Mouse (Mus musculus): Measurements from ENCODE around the gene Tmem88.
"Not testable (repeated sequence)": the region's sequence is repeated elsewhere in the genome, so short reads cannot be mapped to it uniquely, and the experiment has no call there.

Gene Tmem88

DNA sequence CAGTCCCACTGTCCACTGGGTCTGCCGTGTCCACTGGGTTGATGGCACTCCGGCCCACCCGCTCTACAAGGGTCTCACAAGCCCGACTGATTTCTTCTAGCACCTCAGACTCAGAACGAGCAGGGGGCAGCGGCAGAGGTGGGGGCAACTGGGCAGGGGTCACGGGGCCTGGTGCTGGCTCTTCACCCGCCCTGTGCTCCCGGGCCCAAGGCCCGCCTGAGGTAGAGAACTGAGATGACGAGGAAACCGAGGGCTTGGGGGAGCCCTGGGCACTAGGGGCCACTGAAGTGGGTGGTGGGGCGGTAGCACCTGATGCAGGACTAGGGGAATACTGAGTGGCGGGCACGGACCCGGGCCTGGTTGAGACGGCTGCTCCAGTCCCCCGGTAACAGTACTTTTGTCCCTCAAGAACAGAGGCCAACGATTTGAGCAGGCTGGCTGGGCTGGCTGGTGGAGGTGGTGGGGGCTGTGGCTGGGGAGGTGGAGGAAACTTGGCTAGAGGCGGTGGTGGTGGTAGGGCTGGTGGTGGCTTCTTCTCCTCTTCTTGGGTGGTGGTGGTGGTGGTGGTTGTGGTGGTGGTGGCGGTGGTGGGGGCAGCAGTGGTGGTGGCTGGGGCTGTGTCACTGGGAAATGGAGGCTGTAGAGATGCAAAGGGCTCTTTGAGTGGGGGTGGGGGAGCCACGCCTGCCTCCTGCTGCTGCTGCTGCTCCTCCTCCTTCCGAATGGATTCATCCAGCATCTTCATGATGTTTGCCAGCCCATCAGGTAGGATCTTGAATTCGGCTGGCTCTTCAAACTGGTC lies 6.8 kb upstream of the Tmem88 start:
- no peak for DNase-seq (ENCODE audit: low spot score in 2 of 2)

DNA sequence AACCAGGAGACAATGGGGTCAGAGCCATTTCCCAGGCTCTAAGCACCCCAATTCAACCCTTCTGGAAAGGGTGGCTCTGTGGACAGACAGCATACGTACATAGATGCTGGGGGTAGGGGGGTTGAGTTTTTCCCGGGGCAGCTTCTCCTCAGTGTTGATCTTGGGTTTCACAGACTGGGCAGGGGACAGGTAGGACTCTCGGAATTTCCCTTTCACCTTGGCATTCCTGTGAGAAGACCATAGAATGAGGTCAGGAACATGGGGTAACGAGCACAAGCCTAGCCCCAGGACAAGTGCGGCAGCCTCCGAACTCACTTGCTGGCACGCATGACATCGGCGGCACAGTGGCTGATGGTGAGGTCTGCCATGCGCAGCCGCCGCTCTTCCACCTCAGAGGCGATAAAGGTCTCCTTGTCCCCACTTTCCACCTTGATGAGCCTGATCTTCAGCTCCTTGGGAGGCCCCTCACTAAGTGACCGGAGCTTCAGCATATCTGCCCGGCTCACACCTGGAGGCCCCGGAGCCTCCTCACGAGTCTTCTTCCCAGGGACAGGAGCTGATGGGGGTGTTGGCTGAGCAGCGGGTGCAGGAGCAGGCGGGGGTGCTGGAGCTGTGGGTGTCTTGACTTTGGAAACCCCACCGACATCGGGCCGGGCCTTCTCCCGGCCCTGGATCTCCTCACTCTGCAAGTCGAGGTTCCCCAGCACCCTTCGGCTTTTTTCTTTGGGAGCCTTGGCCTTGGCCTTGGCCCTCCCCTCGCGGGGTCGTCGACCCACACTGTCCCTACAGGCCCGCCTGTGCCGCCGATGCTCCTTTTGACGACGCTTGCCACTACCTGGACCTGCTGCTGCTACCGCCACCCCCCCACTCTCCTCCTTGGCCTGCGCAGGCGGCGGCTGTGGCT lies 5.9 kb upstream of the Tmem88 start:
- no peak for DNase-seq (ENCODE audit: low spot score in 2 of 2)

DNA sequence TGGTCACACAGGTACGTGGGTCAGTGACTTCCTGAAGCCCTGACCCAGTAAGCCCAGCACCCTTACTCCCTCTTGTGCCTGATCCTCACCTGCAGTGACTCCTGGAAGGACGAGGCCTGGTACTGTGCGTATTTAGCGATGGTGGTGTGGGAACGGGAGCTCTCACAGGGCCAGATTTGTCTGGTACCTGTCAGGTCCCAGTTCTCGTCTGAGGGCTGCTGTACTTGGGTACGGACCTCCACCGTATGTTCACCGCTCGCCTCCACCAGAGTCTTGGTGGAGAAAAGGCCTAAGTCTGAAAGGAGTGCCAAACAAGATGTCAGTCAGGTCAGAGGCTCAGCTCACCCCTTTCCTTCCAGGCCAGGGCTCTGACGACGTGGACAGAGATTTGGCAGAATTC lies 4.0 kb upstream of the Tmem88 start:
- DNase-seq (ENCODE audit: low spot score in 2 of 2): no peak

DNA sequence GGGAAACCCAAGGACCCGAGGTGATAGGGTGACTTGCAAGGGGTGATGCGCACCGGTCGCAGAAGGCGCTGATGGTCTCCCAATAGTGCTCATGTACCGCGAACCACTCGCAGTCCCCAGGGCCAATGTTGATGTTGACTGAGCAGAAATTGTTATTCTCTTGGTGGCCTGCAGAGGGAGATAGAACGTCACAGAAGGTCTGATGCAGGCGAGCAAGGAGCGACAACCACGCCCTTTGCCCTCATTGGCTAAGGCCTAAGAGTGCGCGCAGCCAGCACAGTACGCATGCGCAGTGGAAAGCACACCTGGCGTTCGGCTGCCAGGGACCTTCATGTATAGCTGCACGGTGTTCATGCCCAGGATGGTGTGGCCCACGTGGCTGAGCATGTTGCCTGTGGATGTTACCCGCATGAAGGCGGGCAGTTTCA lies 3.2 kb upstream of the Tmem88 start:
- peak; percentile 66 to 76 for DNase-seq (ENCODE audit: low spot score in 2 of 2)

DNA sequence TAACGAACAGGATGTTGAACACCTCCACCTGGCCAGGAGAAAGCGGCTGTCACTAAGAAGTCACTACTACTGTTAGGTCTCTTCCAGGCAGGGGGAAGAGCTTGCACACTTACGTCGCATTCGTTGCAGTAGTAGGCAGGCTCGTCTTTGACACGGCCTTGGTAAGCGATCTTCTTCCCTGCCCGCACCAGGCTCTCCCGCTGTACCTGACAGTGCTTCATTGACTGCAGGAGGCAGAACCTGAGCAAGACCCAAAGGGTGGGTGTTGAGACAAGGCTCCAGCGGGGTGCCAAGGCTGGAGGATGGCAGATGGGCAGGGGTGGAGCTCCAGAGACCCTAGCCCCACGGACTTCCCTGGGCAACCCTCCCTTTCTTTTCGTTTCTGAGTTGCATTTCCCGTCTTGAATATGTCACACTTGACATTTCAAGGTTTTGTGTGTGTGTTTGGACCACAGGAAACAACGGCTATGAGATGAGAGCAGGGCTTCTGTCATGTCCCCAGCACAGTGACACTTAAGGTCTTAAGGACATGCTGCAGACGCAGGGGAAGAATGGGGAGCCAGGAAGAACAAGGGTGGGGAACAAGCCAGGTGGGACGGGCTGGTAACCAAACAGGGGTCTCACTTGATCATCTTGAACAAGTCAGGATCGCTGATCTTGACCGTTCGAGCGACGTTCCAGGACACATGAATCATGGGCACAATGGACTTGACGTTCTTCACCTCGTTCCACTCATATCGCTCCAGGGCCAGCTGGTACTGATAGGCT lies 2.2 kb upstream of the Tmem88 start:
- no peak for DNase-seq (ENCODE audit: low spot score in 2 of 2)

DNA sequence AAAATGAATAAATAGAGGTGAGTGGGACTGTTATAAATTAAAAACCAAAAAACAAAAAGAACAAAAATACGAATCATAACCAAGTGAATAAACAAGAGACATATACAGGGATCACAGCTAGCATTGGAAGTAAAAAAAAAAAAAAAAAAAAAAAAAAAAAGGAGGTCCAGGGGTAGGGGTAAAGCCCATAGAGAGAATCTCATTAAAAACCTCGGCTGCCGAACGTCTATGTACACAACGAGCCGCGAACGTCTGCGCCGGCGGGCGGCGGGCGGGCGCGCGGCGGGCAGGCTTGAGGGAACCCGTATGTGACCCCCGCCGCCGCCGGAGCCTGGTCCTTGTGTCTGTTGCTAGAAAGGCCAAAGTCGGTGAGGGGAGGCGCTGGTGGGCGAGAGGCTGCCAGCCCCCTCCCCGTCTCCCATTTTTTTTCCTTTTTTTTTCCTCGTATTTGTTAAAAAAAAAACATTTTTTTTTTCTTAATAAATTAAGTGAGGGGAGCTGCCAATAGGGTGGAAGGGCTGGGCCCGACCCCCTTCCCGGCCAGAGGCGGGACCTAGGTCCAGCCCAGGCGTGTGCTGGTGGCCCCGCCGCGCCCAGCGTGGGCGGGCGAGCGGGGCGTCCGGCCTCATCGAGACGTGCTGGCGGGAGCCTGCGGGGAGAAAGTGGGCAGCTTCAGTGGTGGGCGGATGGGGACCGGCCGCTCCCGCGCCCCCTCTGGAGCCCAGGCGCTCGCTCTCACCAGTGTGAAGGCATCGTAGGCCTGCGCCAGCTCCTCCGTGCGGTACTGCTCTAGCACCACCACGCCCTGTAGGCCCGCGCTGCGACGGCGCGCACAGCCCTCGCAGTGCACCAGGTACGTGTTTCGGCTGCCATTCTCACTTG lies 1.4 kb upstream of the Tmem88 start:
- no peak for DNase-seq (ENCODE audit: low spot score in 2 of 2)

DNA sequence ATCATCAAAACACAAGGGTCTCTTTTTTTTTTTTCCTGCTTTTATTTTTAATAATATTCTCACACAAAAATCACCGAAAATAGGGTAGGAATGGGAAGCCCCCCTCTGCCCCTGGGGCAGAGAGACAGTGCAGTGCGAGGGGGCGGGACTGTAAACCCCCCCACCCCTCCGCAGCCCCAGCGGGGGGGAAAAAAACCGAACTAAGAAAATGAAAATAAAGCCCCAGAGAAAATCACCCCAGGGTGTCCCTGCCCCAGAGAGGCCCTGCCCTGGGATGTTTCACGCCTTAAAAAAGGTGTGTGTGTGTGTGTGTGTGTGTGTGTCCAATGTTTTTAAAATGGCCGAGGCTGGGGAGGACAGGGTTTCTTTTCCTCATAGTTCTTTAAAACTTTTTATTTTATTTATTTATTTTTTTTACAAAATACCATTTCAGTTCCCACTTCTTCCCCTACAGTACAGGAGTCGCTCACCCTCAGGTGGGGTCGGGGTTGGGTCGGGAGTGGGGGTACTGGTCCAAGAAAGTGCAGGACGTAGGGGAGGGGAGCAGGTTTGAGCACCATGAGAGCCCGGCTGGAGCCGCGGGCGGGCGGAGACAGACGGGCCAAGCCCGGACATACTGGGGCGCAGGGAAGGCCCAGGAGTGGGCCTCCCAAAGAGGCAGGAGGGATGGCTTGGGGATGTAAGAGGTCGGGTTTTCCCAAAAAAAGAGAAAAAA lies 609 bp upstream of the Tmem88 start:
- DNase-seq (ENCODE audit: low spot score in 2 of 2): no peak

DNA sequence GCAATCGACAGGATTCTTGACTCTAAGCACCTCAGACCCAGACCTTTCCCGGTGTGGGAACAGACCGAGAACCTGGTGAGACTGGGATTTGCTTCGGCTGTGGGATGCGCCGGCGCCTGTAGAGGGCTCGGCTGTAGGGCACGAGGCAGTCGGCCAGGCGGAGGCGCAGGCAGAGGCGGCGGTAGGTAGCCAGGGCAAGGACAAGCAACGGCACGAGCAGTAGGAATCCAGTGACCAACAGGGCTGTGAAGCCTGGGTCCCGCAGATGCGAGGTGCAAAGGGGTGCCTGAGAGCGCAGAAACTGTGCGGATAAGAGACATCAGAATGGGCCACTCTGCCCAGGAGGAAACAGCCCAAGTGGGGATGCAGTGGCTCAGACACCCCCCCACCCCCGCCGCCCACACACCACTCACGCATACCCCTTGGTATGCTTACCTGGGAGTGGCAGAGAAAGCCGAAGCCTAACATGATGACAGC lies 415 bp downstream of the Tmem88 start:
- DNase-seq (ENCODE audit: low spot score in 2 of 2): no peak

DNA sequence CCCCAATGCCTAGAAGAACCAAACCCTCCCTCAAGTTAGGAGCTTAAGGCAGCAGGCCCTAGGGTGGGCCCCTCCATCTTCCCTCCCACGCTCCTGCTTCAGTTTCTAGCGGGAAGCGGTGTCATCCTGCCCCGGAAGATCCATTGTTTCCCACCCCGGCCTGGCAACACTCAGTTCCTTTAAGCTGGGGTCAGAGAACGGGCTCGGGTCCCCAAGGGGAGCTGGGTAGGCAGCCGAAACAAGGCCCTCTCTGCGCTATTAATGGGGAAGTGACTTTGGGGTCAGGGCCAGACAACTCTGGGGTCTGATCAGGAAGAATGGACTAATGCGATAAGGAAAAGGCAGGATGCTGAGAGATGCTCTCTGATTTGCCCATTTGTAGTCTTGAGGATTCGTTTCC lies 1.3 kb downstream of the Tmem88 start:
- no peak for DNase-seq (ENCODE audit: low spot score in 2 of 2)

DNA sequence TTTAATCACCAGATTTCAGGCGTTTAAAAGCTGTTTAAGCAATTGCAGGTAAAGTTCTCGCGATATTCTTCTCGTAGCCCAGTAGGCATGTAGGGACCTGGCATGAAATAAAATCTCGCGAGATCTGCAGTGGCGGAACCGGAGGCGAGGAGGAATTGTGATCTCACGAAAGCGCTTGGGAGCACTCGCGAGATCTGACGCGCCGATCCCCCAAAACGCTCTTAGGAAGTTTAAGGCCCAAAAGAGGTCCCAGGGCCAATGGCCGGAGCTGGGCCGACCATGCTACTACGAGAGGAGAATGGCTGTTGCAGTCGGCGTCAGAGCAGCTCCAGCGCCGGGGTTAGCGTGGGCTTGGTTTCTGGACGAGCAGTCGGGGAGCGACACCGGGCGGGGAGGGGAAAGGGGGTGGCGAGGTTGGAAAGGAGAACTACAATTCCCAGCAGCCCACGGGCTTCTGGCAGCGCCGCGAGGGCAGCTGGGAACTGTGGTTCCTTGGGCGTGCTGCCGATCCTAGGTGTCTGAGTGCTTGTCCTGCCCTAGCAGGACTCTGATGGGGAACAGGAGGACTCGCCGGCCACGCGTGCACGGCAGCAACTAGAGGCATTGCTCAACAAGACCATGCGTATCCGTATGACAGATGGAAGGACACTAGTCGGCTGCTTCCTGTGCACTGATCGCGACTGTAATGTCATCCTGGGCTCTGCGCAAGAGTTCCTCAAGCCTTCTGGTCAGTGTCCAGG lies 2.2 kb downstream of the Tmem88 start:
- DNase-seq (ENCODE audit: low spot score in 2 of 2): peak; percentile 82 to 89

DNA sequence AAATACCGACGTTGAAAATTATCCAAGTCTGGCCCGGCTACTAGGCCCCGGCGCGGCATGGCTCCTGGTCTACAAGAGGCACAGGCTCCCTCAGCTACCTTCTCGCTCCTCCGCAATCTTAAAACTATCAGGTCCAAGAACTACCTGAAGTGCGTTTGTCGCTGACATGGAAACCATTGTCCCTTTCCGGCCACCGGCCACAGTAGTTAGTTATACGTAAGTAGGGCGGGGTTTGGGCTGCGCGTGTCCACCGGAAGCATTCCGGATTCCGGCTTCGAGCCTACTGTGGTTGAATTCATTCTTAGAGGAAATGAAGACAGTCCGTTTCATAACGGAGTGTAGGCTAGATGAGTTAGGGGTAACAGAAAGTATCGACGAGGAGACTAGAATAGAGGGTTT lies 2.8 kb downstream of the Tmem88 start, which contains the start of the genes Naa38 and Cyb5d1:
Gene Naa38 (plus strand): TSS at position 253 of the 399 bp plus-strand sequence.
Gene Cyb5d1 (minus strand): TSS at position 397 of the 399 bp plus-strand sequence.
- DNase-seq (ENCODE audit: low spot score in 2 of 2): peak; percentile 76 to 82

DNA sequence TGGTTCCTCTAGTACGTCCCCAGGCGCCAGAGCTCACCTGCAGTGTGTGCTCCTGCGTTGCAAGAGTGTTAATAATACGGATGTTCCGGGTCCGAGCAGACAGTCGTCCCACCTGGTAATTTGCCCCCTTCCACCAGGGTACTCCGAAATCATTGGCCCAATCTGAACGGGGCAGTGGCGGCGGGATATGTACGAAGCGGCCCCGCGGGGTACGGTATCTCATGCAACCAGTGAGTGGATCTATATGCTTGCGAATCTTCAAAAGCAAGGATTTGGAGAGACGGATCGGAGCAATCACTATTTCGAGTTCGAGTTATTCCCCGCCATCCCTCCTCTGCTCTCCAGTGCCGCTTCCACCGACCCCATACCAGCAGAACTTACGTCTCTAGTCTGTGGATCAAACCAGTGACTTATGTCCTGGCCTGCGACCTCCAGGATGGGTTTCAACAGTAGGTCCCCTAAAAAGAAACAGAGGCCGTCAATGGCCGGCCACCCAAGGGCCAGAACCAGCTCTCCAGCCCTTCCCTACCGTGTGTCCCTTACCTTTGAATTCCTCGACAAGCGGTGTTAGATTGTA lies 3.4 kb downstream of the Tmem88 start:
- not testable (repeated sequence) for DNase-seq (ENCODE audit: low spot score in 2 of 2)

DNA sequence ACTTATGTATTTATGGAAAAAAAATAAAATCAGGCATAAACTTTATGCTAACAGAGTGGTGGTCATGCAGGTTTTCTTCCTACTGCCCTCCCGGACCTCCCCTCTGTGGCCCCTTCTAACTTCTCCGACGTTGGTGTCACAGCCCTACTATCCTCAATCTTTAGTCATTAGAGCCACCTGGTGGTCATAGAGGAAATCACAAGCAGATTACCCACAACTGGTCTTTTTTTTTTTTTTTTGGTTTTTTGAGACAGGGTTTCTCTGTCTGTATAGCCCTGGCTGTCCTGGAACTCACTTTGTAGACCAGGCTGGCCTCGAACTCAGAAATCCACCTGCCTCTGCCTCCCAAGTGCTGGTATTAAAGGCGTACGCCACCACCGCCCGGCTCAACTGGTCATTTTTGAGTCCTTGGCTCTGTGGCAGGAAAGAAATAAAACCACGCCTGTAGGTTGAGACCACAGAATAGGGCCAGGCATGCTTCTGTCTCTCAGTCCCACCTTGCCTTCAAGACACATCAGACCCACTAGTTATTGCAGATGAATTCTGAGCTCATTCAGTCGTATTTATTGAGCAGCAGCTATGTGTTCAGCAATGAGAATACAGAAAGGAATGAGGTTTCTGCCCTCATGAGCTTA lies 7.5 kb downstream of the Tmem88 start:
- peak in 1 of 2 experiments; percentile 68 for DNase-seq (ENCODE audit: low spot score in 2 of 2)

DNA sequence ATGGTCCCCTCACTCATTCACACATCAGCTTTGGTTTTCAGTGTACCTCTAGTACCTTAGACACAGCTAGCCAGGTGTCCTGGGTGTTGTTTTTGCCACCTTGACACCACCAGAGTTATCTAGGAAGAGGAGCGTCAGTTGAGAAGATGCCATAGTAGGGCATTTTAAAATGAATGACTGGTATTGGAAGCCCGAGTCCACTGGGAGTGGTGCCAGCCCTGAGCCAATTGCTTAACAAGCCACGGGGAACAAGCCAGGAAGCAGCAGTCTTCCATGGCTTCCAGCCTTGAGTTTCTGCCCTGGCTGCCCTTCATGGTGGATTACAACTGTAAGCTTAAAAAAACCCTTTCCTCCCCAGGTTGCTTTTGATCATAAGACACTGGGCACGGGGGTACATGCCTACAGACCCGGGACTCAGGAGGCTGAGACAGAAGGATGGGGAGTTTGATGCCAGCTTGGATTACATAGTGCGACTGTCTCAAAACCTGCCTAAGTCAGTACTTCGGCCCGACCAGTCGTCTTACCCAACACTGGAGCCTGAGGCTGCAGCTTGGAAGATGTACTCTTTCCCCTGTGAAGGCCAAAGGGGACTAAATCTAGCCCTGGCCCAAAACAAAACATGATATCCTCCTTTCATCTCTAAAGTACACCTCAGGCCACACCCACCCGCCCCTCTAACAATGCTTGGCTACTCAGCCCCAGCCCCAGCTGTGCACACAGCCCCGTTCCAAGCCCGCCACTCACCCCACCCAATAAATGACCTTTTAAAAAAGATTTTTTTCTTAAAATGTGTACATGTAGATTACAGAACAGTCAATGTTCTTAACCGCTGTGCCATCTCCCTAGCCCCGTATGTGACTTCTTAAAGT lies 8.3 kb downstream of the Tmem88 start:
- DNase-seq (ENCODE audit: low spot score in 2 of 2): no peak

DNA sequence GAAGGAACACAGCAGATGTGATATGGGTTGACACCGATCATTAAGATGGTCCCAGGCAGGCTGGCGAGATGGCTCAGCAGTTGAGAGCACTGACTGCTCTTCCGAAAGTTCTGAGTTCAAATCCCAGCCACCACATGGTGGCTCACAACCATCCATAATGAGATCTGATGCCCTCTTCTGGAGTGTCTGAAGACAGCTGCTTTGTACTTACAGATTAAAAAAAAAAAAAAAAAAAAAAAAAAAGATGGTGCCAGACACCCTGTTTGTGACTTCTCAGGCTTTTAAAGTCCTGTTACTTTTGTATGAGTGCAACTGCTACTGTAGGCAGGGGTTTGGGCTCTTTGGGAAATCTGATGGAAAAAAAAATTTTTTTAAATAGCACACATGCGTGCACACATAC lies 9.4 kb downstream of the Tmem88 start:
- no peak for DNase-seq (ENCODE audit: low spot score in 2 of 2)

DNA sequence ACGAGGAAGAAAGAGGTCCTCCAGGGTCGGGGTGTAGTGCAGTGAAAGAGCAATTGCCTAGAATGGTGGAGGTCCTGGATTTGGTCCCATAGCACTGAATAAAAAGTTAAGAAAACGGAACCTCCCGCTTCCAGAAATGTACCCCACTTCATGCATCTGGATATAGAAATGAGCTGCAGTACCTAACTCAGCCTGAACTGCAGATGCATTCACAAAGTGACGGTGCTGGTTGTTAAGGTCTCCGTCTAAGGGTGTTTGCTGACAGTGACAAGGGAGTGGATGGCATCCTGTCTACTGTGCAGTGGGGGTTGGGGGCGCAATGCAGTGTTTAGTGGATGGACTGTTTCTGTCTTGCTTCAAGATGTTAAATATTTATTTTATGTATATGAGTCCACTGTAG lies 11.3 kb downstream of the Tmem88 start:
- DNase-seq (ENCODE audit: low spot score in 2 of 2): no peak

DNA sequence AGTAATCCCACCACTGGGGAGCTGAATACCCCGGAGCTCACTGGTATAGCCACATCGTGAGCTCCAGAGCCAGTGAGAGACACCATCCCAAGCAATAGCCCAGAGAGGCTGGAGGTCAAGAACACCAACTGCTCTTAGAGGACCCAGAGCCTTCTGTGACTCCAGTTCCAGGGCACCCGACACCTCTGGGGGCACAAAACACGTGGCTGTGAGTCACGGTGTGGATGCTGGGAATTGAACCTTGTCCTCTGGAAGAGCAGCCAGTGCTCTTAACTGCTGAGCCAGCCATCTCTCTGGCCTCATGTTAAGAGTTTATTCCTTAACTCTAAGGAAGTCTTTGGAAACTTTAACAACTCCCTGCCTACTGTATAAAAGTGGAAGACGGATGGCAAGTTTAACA lies 13.1 kb downstream of the Tmem88 start:
- no peak for DNase-seq (ENCODE audit: low spot score in 2 of 2)
